Mouse (Mus musculus) mesoderm, embryonic 11.5 days (tissue): ENCODE measurements around the gene Pi4kb.
"Not testable (repeated sequence)": the region's sequence is repeated elsewhere in the genome, so short reads cannot be mapped to it uniquely, and the experiment has no call there.

Experiments
- DNase-seq: peaks from one replicate; pipeline ENCODE4 v3.0.0-alpha.2; 2012; ENCODE audit warnings: low read depth, low spot score

Gene Pi4kb

GRCm38 (mm10) chr3:94974528-94975422 is at the start of gene Pi4kb:
TSS of gene Pi4kb (plus strand) at chr3:94974731.
- peak; percentile 95 for DNase-seq

- DNase-seq: not testable (repeated sequence)
These were observed 48.2 kb upstream of the Pi4kb start for GRCm38 (mm10) chr3:94926301-94926736.

GRCm38 (mm10) chr3:94928979-94929378 is 45.6 kb upstream of the Pi4kb start:
- not testable (repeated sequence) for DNase-seq

GRCm38 (mm10) chr3:94930386-94931266 is 43.9 kb upstream of the Pi4kb start:
- DNase-seq: not testable (repeated sequence)

- DNase-seq: not testable (repeated sequence)
These were observed 43.0 kb upstream of the Pi4kb start for GRCm38 (mm10) chr3:94931427-94932082.

- not testable (repeated sequence) for DNase-seq
These were observed 42.3 kb upstream of the Pi4kb start for GRCm38 (mm10) chr3:94932279-94932678.

- DNase-seq: peak; percentile 48
These were observed 41.5 kb upstream of the Pi4kb start, which contains the start of gene Selenbp1 for GRCm38 (mm10) chr3:94932809-94933564. TSS of gene Selenbp1 (plus strand) at chr3:94933056.

GRCm38 (mm10) chr3:94933604-94934003 is 40.9 kb upstream of the Pi4kb start:
- DNase-seq: not testable (repeated sequence)

GRCm38 (mm10) chr3:94934564-94934963 is 40.0 kb upstream of the Pi4kb start:
- not testable (repeated sequence) for DNase-seq

- not testable (repeated sequence) for DNase-seq
These were observed 39.2 kb upstream of the Pi4kb start for GRCm38 (mm10) chr3:94935332-94935731.

- not testable (repeated sequence) for DNase-seq
These were observed 38.4 kb upstream of the Pi4kb start for GRCm38 (mm10) chr3:94936147-94936546.

- not testable (repeated sequence) for DNase-seq
These were observed 37.3 kb upstream of the Pi4kb start for GRCm38 (mm10) chr3:94937194-94937593.

- not testable (repeated sequence) for DNase-seq
These were observed 34.5 kb upstream of the Pi4kb start for GRCm38 (mm10) chr3:94940033-94940432.

GRCm38 (mm10) chr3:94942211-94942967 is 32.1 kb upstream of the Pi4kb start:
- not testable (repeated sequence) for DNase-seq

- not testable (repeated sequence) for DNase-seq
These were observed 30.8 kb upstream of the Pi4kb start for GRCm38 (mm10) chr3:94943706-94944105.

- no peak for DNase-seq
These were observed 26.4 kb upstream of the Pi4kb start for GRCm38 (mm10) chr3:94948066-94948614.

- no peak for DNase-seq
These were observed 24.9 kb upstream of the Pi4kb start for GRCm38 (mm10) chr3:94949645-94950044.

GRCm38 (mm10) chr3:94952806-94953205 is 21.7 kb upstream of the Pi4kb start:
- DNase-seq: no peak

GRCm38 (mm10) chr3:94953384-94953763 is 21.2 kb upstream of the Pi4kb start:
- no peak for DNase-seq
